Mouse (Mus musculus): Measurements from ENCODE around the gene Ubald2. TPM values are rescaled to one million over a fixed set of nuclear protein-coding genes. Genes with fewer than 3 reads are reported as not detected.
A peak's percentile ranks its signal among the peaks of the same experiment; 100 is the strongest.
"Not testable (repeated sequence)": the region's sequence is repeated elsewhere in the genome, so short reads cannot be mapped to it uniquely, and the experiment has no call there.

Gene Ubald2
- 55.7 to 125 TPM (median 100.0 TPM) in 3 replicates for total RNA-seq (2017)

DNA sequence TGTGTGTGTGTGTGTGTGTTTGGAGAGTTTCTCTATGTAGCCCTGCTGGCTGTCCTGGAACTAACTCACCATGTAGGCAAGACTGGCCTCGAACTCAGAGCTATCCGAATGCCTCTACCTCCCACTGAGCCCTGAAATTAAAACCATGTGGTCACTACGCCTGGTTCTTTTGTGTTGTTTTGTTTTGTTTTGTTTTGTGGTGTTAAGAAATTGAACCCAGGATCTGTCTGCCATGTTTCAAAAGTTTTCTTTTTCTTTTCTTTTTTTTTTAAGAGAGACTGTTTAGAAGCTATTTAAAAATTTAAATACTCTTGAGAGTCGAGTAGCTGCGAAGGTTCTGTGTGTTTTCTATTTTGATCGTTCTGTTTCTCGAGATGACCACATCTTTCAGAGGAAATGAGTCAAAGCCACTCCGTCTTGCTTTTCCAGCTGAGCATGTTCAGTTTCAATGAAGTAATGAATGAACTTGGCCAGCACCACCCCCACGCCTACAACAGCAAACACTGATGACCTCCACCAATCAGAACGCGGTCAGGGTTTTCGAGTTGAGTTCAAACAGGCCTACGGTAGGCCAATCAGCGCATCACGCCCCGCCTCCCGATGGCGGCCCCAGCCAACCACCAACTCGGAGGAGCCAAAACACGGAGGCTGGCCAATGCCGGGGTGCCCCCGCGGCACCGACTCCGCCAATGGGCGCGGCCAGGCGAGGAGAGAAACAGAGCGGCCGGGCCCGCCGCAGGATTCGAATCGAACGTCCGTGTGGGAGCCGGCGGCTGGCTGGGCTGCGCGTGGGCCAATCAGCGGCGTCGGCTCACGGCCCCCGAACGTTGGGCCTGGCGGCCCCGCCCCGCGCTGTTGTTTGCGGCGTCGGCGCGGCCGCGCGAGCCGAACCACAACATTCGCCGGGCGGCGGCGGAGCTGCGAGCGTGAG, at the start of gene Ubald2:
Gene Ubald2, plus strand, starts transcription at position 739 of the 931 bp plus-strand sequence.
- ATAC-seq (replicated peaks; ENCODE audit: insufficient number of reproducible peaks, low FRiP score, low TSS enrichment, poor library complexity, severe bottlenecking), result peak; percentile 91

DNA sequence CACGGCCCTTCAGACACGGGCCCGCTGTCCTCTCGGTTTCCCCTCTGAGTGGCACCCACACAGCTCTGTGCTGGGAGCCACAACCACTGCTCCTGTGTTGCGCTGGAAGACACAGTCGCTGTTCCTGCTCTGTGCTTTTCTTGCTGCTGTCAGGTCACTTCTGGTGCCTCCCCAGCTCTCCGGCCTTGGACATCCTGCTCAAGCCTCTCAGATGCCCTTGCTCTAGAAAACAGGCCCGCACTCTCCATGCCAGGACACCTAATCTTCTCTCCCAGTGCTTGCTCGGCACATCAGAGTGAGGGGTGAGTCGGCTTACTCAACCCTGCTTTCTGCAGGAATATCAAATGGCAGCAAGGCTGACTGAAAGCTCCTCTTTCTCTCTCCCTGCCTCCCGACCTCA, 49.7 kb upstream of the Ubald2 start:
- ATAC-seq (replicated peaks; ENCODE audit: insufficient number of reproducible peaks, low FRiP score, low TSS enrichment, poor library complexity, severe bottlenecking), result no peak

DNA sequence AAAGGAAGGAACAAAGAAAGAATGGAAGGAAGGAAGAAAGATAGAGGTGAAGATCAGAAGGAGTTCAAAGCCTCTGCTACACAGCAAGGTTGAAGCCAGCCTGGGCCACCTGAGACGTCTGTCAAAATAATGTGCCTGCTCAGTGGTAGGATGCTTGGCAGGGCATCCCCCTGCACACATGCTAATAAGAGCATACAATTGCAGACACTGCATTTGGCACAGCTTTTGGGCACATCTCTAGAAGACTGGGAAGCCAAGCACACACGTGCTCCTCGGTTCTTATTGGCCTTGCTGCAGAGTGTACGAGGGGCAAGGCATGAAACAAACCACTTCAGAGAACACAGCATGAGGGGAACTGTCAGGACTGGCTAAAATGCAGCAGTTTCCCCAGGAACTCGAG, 47.9 kb upstream of the Ubald2 start:
- ATAC-seq (replicated peaks; ENCODE audit: insufficient number of reproducible peaks, low FRiP score, low TSS enrichment, poor library complexity, severe bottlenecking), result no peak

DNA sequence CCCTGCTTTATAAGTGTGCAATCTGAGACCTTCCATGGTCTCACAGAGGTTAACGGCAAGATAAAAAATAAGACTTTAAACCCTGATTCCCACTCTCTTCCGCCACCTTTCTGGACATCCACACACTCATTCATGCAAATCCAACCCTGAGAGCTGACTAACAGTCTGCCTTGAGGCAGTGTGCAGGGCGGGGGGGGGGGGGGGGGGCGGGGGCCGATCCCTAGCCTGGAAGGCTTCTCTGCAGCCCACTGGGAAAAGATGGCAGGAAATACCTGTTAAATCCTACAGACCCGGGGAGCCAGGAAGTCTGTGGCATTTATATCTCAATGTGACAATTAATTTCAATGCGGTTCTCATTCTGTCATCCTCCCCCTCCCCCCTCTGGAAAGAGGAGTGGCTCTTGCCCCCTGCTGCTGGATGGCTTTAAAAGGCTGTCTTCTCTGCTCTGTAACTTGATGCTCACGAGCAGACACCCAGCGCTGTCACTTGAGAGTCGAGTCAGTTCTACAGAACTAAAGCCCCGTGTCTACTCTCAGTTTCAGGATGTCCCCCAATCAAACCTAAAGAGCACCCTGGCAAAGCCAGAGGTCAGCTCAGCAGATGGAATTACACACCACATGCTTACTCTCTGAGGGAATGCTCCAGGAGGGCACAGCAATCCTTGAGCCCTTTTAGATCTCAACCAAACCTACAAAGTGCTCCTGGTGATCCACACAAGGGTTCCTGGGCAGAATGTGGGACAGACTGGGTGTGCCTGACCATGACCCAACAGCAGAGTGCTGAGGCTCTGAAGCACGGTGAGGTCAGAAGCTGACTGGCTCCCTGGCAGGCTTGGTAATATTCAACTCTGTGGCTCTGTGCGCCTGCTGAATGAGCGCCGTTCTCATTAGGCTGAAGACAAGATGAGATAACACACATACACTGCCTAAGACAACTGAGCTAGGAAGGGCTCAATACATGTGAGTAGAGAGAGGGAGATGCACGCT, 46.5 kb upstream of the Ubald2 start:
- no peak for ATAC-seq (replicated peaks; ENCODE audit: insufficient number of reproducible peaks, low FRiP score, low TSS enrichment, poor library complexity, severe bottlenecking)

DNA sequence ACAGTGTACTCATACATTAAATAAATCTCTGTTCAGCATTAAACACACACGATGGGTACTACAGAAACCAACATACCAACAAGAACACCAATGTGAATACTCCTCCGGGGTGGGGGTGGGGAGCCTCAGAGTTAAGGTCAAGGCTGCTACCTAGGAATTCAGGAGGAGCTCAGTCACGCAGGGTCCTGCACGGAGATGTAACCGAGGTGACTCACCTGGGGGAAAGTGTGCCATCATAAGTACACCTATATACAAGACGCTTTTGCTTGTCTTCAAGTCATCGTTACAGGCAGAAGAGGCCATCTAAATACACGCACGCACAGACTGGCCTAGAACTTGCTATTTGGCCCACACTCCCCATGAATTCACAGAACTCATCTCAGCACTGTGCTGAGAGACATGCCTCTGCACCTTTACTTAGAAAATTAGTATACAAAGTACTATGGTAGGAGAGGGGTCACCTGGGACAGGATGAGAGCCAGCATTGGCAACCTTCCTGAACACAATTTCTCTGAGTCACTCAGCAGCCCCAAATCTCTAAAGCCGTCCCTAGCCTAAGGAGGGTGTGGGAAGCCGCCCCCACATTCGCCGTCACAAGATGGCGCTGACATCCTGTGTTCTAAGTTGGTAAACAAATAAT, 44.9 kb upstream of the Ubald2 start:
- ATAC-seq (replicated peaks; ENCODE audit: insufficient number of reproducible peaks, low FRiP score, low TSS enrichment, poor library complexity, severe bottlenecking), result peak; percentile 90

DNA sequence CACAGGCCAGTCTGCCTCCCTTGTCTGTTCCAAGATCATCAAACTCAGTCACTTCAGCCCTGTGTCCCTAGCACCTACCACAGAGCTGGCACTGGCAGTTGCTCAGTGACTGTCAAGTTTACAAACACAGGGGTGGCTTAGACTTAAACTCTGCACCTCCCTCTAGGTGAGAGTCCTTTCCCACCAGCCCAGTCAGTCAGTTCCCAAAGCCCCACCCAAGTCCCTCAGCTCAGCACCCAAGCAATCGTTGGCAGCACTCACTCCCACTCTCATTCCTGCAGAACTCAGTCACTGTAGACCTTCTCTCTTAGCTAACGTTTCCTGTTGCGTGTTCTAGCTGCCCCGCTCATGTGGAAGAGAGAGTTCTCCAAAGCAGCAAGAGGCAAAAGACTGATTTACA, 39.1 kb upstream of the Ubald2 start:
- ATAC-seq (replicated peaks; ENCODE audit: insufficient number of reproducible peaks, low FRiP score, low TSS enrichment, poor library complexity, severe bottlenecking), result 0 out of 2 replicates have a peak, but pooled peaks have one; percentile 13

DNA sequence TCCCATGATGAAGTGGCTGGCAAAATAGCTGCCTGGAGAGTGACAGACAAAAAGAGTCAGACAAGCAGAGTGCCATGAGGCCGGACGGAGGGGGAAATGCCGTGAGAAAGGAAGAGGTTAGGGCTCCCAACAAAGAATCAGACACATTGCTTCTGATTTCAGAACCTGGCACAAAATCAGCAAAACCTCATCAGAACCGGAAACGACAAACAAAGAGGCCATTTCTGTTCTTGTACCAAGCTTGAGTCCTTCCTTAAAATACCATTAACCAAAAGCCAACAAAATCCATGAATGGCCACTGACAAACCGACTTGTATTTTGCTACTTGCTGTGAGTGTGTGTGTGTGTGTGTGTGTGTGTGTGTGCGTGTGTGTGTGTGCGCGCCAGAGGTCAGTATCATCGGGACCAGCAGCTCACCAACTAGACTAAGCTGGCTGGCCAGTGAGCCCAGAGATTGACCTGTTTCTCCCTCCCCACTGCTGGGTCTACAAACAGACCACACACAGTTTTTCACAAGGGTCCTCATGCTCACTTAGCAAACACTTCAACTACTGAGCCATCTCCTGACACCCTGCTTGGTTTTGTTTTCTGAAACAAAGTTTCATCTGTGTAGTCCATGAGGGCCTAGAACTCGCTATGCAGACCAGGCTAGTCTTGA, 37.5 kb upstream of the Ubald2 start:
- no peak for ATAC-seq (replicated peaks; ENCODE audit: insufficient number of reproducible peaks, low FRiP score, low TSS enrichment, poor library complexity, severe bottlenecking)

DNA sequence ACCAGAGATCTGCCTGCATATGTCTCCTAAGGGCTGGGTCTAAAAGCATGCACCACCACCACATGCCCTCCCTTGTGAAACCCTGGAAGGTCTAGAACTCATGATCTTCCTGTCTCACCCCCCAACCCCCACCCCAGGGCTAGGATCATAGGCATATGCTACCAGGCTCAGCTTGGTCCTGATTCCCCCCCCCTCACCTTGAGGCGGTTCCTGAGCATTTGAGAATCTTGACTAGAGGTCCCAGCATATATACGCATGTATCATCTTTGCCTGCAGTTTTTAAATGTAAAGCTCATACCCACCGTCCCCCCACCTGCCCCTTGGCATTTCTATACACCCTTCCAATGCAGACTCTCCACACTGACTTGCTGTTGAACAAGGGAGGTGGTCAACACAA, 37.0 kb upstream of the Ubald2 start:
- no peak for ATAC-seq (replicated peaks; ENCODE audit: insufficient number of reproducible peaks, low FRiP score, low TSS enrichment, poor library complexity, severe bottlenecking)

DNA sequence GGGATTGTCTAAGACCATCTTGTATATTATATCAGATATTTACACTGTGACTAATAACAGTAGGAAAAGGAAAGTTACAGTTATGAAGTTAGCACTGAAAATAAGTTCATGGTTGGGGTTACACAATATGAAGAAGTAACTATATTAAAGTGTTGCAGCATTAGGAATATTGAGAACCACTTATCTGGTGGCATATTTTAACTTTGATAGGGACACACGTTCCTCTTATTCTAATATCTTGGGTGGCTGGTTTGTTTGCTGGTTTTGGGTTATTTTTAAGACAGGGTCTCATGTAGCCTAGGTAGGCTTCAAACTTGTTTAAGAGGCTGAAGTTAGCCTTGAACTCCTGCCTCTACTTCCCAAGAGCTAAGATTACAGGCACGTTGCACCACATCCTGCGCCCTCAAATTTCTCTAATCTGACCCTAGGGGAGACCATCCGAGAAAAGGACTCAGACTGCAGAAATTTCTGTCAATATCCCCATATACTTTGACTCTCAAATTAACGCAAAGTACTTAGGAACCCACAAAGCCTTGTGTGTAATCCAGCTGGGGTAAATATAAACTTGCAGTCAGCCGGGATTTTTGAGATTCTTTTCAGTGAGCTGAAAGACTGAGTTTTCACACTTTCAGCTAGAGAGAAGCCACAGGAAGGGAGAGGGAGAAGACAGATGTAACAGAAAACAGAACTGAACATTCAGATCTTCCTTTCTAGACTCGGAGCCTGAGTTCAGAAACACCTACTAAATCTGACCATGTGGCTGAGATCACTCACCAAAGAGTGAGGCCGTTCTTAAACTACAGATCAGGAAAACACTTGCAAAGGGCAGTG, 36.2 kb upstream of the Ubald2 start:
- no peak; the same call in 1 of the 2 replicates for ATAC-seq (replicated peaks; ENCODE audit: insufficient number of reproducible peaks, low FRiP score, low TSS enrichment, poor library complexity, severe bottlenecking)

DNA sequence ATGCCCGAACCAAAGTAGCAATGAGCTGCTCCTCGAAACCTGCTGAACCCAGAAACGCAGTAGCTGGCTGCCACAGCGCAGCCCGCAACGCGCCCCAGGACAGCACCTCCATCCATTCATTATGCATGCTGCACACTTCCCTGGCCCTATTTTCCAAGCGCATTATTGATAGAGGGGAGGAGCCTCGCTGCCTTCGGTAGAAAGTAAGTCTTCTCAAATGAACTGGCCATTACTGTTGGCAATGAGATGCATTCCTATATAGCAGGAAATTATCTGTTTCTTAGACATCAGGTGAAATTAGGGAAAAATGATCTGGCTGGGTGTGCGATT, 35.6 kb upstream of the Ubald2 start:
- ATAC-seq (replicated peaks; ENCODE audit: insufficient number of reproducible peaks, low FRiP score, low TSS enrichment, poor library complexity, severe bottlenecking), result no peak

DNA sequence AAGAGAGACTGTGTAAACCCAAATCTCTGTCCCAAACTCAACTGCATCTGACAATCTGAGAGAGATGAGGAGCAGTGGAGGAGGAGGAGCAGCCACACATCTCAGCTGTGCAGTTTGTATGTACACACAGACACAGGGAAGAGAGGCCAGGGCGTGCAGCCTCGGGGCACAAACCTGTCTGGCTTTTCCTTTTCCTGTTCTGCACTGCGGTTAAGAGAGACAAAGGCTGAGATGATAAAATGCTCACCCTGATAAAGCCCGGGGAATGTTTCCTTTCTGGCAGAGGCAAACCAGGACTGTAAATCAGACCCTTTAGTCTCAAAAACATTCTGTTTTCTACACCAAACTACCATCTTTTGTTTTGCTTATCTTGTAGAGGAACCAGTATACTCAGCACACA, 33.3 kb upstream of the Ubald2 start:
- no peak for ATAC-seq (replicated peaks; ENCODE audit: insufficient number of reproducible peaks, low FRiP score, low TSS enrichment, poor library complexity, severe bottlenecking)

DNA sequence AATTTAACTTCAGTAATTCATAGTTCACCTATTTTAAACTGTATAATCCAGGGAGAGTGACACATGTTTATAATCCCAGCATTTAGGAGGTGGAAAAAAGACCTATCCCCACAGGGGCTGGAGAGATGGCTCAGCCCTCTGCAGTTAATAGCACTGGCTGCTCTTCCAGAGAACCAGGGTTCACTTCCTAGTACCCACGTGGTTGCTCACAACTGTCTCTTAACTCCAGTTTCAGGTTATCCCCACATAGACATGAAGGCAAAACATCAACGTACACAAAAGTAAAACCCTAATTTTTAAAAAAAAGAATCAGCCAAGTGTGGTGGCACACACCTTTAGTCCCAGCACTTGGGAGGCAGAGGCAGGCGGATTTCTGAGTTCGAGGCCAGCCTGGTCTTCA, 28.3 kb upstream of the Ubald2 start:
- no peak for ATAC-seq (replicated peaks; ENCODE audit: insufficient number of reproducible peaks, low FRiP score, low TSS enrichment, poor library complexity, severe bottlenecking)

DNA sequence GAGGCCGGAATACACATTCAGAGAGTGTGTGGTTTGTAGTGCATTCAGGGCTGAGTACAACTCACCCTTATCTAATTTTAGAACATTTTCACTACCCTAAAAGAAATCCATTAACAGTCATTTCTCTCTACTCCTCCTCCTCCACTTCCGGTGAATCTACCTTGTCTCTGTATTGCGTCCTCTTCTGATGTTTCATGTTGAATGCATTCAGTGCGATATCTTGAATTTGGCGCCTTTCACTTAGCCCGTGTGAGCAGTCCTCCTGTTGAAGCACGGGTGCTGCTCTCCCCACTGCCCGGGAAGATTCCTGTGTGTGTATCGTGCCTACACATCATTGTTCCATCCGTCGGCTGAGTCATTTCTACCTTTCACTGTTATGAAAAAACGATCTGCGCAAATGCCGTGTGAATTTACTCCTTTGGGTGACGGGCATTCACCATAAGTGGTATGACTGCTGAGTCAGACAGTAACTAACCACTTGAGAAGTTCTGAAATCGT, 27.6 kb upstream of the Ubald2 start:
- peak; percentile 76 for ATAC-seq (replicated peaks; ENCODE audit: insufficient number of reproducible peaks, low FRiP score, low TSS enrichment, poor library complexity, severe bottlenecking)

DNA sequence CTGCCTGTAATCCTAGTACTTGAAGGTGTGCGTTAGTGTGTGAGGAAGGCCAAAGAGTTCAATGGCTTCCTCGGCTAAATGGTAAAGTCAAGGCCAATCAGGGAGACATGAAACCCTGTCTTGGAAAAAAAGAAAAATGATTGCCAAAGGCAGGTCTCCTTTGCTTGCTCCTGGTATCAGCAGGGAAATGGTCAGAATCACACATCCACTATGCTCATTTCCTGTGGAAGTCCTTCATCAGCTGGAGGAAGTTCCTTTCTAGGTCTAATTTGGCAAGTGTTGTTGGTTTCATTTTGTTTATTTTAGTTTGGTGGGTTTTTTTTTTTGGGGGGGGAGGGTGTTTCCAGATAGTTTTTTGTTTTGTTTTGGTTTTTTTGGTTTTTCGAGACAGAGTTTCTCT, 24.9 kb upstream of the Ubald2 start:
- ATAC-seq (replicated peaks; ENCODE audit: insufficient number of reproducible peaks, low FRiP score, low TSS enrichment, poor library complexity, severe bottlenecking), result no peak

DNA sequence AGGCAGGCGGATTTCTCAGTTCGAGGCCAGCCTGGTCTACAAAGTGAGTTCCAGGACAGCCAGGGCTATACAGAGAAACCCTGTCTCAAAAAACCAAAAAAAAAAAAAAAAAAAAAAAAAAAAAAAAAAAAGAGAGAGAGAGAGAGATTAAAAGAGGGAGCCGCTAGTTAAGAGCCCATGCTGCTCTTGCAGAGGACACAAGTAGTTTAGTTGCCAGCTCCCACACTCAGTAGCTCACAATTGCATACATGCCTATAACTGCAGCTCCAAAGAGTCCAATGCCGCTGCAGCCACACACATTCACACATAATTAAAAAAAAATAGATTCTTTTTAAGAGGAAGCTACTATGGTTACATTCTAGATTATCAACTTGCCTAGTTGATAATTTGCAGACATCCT, 23.5 kb upstream of the Ubald2 start:
- ATAC-seq (replicated peaks; ENCODE audit: insufficient number of reproducible peaks, low FRiP score, low TSS enrichment, poor library complexity, severe bottlenecking), result not testable (repeated sequence)

DNA sequence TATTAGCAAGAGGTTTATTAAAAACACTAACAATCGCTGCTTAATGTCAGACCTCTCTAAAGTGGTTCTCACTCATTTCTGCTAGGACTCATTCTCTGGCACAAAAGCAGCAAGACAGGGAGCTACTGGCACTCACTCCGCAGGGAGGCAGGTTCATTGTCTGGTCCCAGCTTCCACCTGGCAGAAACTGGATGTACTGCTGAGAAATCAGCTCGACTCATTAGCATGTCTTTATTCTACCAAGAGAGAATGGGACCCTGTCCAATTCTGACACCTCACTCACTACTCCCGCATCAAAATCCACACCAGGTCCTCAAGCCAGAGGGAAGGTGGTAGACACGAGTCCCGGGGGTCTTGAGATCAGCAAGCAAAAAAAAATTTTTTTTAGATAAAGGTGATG, 22.3 kb upstream of the Ubald2 start:
- no peak for ATAC-seq (replicated peaks; ENCODE audit: insufficient number of reproducible peaks, low FRiP score, low TSS enrichment, poor library complexity, severe bottlenecking)

DNA sequence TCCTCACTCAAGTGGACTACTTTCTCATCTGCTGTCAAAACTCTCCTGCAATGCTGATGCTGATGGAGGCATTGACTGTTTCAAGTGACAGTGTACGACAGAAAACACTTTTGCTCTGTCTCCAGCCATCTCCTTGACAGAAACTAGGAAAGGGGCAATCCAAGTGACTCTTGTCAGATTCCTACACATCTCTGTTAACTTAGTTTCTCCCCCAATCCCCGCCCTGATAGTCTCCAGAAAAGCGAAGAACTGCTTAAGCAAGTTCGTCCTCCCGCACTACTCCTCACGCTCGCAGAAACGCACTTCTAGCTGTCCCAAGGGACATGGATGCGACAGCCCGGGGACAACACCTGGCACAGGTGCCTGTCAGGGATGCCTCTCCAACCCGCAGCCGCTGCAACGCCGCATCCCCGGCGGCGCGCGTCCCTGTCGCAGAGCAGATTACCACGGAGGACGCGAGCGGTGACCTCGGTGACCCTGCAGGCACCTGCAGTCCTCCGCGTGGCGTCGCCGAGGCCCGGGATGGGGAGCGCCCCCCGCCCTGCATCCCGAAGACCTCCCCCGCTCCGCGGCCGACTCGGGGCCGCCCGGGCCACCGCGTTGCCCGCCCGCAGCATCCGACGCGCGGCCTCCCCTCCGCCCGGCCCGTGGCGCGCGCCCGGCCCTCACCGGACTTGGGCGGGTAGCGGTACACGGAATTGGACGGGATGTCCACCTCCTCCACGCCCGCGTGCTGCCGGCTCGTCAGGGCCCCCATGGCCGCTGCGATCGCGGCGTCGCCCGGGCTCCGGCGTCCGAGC, 21.7 kb upstream of the Ubald2 start:
- ATAC-seq (replicated peaks; ENCODE audit: insufficient number of reproducible peaks, low FRiP score, low TSS enrichment, poor library complexity, severe bottlenecking), result no peak

All from monocyte, adult 5-6 weeks (primary cell).